Comparison of ENCODE assay signal across 13 mouse cellular contexts in the genomic region with DNA sequence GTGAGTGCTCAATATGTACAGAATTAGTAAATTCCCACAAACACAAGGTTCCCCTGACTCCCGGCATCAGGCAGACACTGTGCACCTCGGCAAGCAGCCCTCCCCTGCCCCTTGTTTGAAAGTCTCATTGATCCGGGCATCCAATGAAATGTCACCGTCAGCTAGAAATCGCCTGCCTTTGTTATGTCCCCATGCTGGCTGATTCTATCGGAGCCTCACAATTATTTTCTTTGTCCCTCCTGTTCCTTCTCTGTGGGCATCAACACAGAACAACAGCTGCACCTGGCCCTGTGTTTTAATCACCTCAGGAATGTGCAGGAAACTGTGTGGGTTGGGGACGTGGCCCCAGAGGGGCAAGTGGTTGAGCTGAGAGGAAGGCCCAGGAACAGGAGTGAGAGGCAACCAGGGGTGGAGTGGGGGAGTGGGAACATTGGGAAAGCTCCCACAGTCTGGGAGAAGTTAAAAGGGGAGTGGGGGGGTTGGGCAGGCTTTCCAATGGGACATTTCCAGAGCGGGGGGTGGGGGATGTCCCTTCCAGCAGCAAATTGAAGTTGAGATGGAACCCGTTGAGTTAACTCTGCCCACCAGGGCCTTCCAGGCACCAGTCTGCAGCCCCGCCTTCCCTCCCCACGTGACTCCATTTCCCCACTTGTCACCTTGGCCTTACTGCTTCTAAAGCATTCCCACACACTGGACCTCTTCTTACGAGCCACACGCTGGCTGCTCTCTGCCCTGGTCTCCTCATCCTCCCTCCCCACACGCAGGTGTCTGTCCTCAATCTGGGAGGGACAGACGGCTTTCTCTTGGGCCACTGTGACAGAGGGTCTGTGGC.
DNase-seq lines count a peak whose midpoint lies in the region; ATAC-seq lines count a peak whose summit lies in the region.
"Had no signal": no experiment of that assay in that cellular context is flagged by ENCODE, and none has a peak within 500 bp of the region (broad histone marks: within the 10 kb centered on the region; RNA-seq: fewer than 3 reads in every experiment).

No protein-coding gene starts in this region.

- no peak for ATAC-seq in heart, embryonic 13.5 days (ENCODE audit: extremely low read depth, insufficient number of reproducible peaks, low FRiP score, low TSS enrichment)
- peak; percentile 25 for ATAC-seq in hindbrain, embryonic 12.5 days (ENCODE audit: low FRiP score)
- peak; percentile 54 for ATAC-seq in midbrain, embryonic 15.5 days (replicated peaks)
- ATAC-seq: liver, embryonic 12.5 days had no signal

- H3K4me3 ChIP-seq in heart, embryonic 13.5 days = no peak overlapping the region
- no peak overlapping the region for H3K4me3 ChIP-seq in hindbrain, embryonic 12.5 days
- no peak overlapping the region for H3K4me3 ChIP-seq in midbrain, embryonic 15.5 days
- H3K4me3 ChIP-seq: liver, embryonic 12.5 days had no signal

- H3K9ac ChIP-seq in heart, embryonic 13.5 days = peak overlapping the region; percentile 50; the same call in 1 of the 2 replicates
- H3K9ac ChIP-seq in hindbrain, embryonic 12.5 days = 0 out of 2 replicates have a peak overlapping the region, but pooled peaks have one; percentile 13
- no peak overlapping the region for H3K9ac ChIP-seq in midbrain, embryonic 15.5 days
- H3K9ac ChIP-seq: liver, embryonic 12.5 days had no signal

- peaks cover 53% of the 10 kb centered on the region for H3K4me1 ChIP-seq in heart, embryonic 13.5 days
- H3K4me1 ChIP-seq in hindbrain, embryonic 12.5 days = peaks cover 53% of the 10 kb centered on the region
- peaks cover 34% of the 10 kb centered on the region for H3K4me1 ChIP-seq in midbrain, embryonic 15.5 days

- no peaks in the 10 kb centered on the region for H3K27me3 ChIP-seq in heart, embryonic 13.5 days (replicated peaks)
- 0 out of 2 replicates have a peak, but pooled peaks cover 2% of the 10 kb centered on the region for H3K27me3 ChIP-seq in hindbrain, embryonic 12.5 days
- H3K27me3 ChIP-seq in midbrain, embryonic 15.5 days (replicated peaks) = no peaks in the 10 kb centered on the region
- H3K27me3 ChIP-seq: liver, embryonic 12.5 days had no signal

- no peaks in the 10 kb centered on the region for H3K9me3 ChIP-seq in heart, embryonic 13.5 days
- H3K9me3 ChIP-seq in hindbrain, embryonic 12.5 days (replicated peaks) = no peaks in the 10 kb centered on the region
- no peaks in the 10 kb centered on the region for H3K9me3 ChIP-seq in midbrain, embryonic 15.5 days
- H3K9me3 ChIP-seq: liver, embryonic 12.5 days had no signal

- H3K36me3 ChIP-seq in heart, embryonic 13.5 days = no peaks in the 10 kb centered on the region
- H3K36me3 ChIP-seq in hindbrain, embryonic 12.5 days = no peaks in the 10 kb centered on the region
- H3K36me3 ChIP-seq in midbrain, embryonic 15.5 days (replicated peaks) = no peaks in the 10 kb centered on the region
- H3K36me3 ChIP-seq: liver, embryonic 12.5 days had no signal

- H3K27ac ChIP-seq in heart, embryonic 13.5 days (replicated peaks) = no peak overlapping the region
- peak overlapping the region; percentile 69 for H3K27ac ChIP-seq in hindbrain, embryonic 12.5 days
- 0 out of 2 replicates have a peak overlapping the region, but pooled peaks have one; percentile 13 for H3K27ac ChIP-seq in midbrain, embryonic 15.5 days
- H3K27ac ChIP-seq: liver, embryonic 12.5 days; macrophage had no signal

- no peak overlapping the region for H3K4me2 ChIP-seq in heart, embryonic 13.5 days
- H3K4me2 ChIP-seq in hindbrain, embryonic 12.5 days (replicated peaks) = no peak overlapping the region
- no peak overlapping the region for H3K4me2 ChIP-seq in midbrain, embryonic 15.5 days
- H3K4me2 ChIP-seq: liver, embryonic 12.5 days had no signal

- no peak for DNase-seq in heart, adult 9 months (ENCODE audit: low spot score in 2 of 2)
- peak; percentile 69 for DNase-seq in embryo, embryonic 10.5 days (ENCODE audit: low spot score)
- no peak for DNase-seq in layer of hippocampus, adult 8-10 months (ENCODE audit: low spot score in 2 of 2)
- no peak for DNase-seq in gastrocnemius, postnatal 36 days
- DNase-seq in lung, postnatal 25 days (ENCODE audit: low spot score) = no peak
- DNase-seq: adrenal gland, postnatal 25 days; cerebellum, adult 9-11 months; thymus, postnatal 14 days had no signal

- intact Hi-C loops in gastrocnemius, postnatal 36 days (cut with DNase I) = no loop called here

- 62% methylated on average over 15 of the region's 15 CpGs for WGBS in heart, embryonic 13.5 days
- WGBS in hindbrain, embryonic 12.5 days = 23% methylated on average over 15 of the region's 15 CpGs
- WGBS in midbrain, embryonic 15.5 days = 18% methylated on average over 15 of the region's 15 CpGs
